Mouse (Mus musculus): Measurements from ENCODE around the gene Rasl10a. TPM values are rescaled to one million over a fixed set of nuclear protein-coding genes. Genes with fewer than 3 reads are reported as not detected.
A peak's percentile ranks its signal among the peaks of the same experiment; 100 is the strongest.

Rasl10a gene
- polyA plus RNA-seq, 1 experiment = 1.4 TPM

DNA sequence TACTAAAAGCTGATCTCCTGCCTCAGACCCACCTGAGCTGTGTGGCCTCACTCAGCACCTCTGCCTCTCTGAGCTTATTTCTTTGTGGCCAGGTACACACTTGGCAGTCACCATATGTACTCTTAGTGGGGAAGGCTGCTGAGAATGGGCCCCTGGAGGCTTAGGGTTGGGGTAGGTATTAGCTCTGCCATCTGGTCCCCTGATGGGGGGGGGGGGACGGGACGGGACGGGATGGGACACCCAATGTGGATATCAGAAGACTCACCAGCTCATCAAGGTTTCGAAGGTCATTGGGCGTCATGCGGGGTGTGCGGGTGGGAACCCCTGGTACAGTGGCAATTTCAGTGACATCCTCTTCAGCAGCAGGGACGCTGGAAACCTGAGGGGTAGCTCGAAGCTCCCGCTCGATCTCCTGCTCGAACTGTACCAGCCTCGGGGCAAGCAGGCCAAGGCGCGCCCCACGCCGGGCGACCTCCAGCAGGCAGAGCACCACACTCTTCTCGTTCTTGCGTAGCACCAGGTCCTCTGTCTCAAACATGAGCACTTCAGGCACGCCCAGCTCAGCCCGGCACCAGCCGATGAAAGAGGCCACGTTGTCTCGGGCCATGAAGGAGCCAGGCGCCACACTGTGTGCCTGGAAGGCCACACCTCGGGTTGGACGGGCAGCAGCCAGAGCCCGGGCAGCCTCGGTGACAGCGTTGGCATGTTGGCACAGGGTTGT is 5.8 kb downstream of the Rasl10a start:
- Histone ChIP-seq H3K79me2 (ENCODE audit: control insufficient read depth, insufficient read depth) (peaks cover 11% of the 10 kb centered on the region), H3K4me2 (ENCODE audit: low read depth) (peak overlapping the region; percentile 97), H3ac (ENCODE audit: control insufficient read depth, insufficient read length) (peak overlapping the region; percentile 79), H3K27me3 (ENCODE audit: control insufficient read depth, insufficient read depth, insufficient read length) (no peaks in the 10 kb centered on the region), H3K36me3 (ENCODE audit: control insufficient read depth, insufficient read depth) (peaks cover 6% of the 10 kb centered on the region), H3K4me3 (peak overlapping the region; percentile 79)
- TF ChIP-seq SRF (IDR thresholded peaks at IDR 0.05; ENCODE audit: control insufficient read depth, insufficient read length, low read depth) = no peak
- TF ChIP-seq POLR2A (IDR thresholded peaks at IDR 0.05; ENCODE audit: insufficient read length, low read depth) = peak; percentile 11
- no peak for TF ChIP-seq CEBPB (IDR thresholded peaks at IDR 0.05; ENCODE audit: insufficient read depth, poor library complexity, severe bottlenecking)

GRCm38 (mm10) chr11:5064282-5065055 is 6.5 kb downstream of the Rasl10a start:
- Histone ChIP-seq H3ac (ENCODE audit: control insufficient read depth, insufficient read length) (peak overlapping the region; percentile 79), H3K27me3 (ENCODE audit: control insufficient read depth, insufficient read depth, insufficient read length) (no peaks in the 10 kb centered on the region), H3K36me3 (ENCODE audit: control insufficient read depth, insufficient read depth) (peaks cover 14% of the 10 kb centered on the region), H3K4me2 (ENCODE audit: low read depth) (peak overlapping the region; percentile 97), H3K4me3 (peak overlapping the region; percentile 79), H3K79me2 (ENCODE audit: control insufficient read depth, insufficient read depth) (peaks cover 11% of the 10 kb centered on the region)
- no peak for TF ChIP-seq CEBPB (IDR thresholded peaks at IDR 0.05; ENCODE audit: insufficient read depth, poor library complexity, severe bottlenecking)
- TF ChIP-seq POLR2A (IDR thresholded peaks at IDR 0.05; ENCODE audit: insufficient read length, low read depth) = no peak
- no peak for TF ChIP-seq MYOD1 (IDR thresholded peaks at IDR 0.05; ENCODE audit: control insufficient read depth in 1 of 3, insufficient read length in 2 of 3, low read depth in 2 of 3)
- TF ChIP-seq TCF12 (IDR thresholded peaks at IDR 0.05; ENCODE audit: insufficient read depth, poor library complexity, severe bottlenecking) = no peak
- TF ChIP-seq MAX (IDR thresholded peaks at IDR 0.05; ENCODE audit: low read depth) = no peak
- TF ChIP-seq TCF3 (IDR thresholded peaks at IDR 0.05; ENCODE audit: insufficient read length, low read depth) = no peak
- no peak for TF ChIP-seq POLR2AphosphoS2 (IDR thresholded peaks at IDR 0.05; ENCODE audit: insufficient read length, low read depth)

- Histone ChIP-seq H3K27me3 (ENCODE audit: control insufficient read depth, insufficient read depth, insufficient read length) (no peaks in the 10 kb centered on the region), H3K79me2 (ENCODE audit: control insufficient read depth, insufficient read depth) (peaks cover 11% of the 10 kb centered on the region), H3K4me3 (peak within 1 kb of the TSS; percentile 79), H3K4me2 (ENCODE audit: low read depth) (peak within 1 kb of the TSS; percentile 100), H3K36me3 (ENCODE audit: control insufficient read depth, insufficient read depth) (peaks cover 15% of the 10 kb centered on the region), H3ac (ENCODE audit: control insufficient read depth, insufficient read length) (peak within 1 kb of the TSS; percentile 79)
- TF ChIP-seq POLR2A (IDR thresholded peaks at IDR 0.05; ENCODE audit: insufficient read length, low read depth) (peak; percentile 84), POLR2AphosphoS2 (IDR thresholded peaks at IDR 0.05; ENCODE audit: insufficient read length, low read depth) (peak; percentile 66), USF1 (IDR thresholded peaks at IDR 0.05; ENCODE audit: low read depth) (no peak)
These were observed 7.3 kb downstream of the Rasl10a start, which contains the start of gene Gas2l1 for GRCm38 (mm10) chr11:5065056-5065821. TSS of gene Gas2l1 (minus strand) at chr11:5065327.

DNA sequence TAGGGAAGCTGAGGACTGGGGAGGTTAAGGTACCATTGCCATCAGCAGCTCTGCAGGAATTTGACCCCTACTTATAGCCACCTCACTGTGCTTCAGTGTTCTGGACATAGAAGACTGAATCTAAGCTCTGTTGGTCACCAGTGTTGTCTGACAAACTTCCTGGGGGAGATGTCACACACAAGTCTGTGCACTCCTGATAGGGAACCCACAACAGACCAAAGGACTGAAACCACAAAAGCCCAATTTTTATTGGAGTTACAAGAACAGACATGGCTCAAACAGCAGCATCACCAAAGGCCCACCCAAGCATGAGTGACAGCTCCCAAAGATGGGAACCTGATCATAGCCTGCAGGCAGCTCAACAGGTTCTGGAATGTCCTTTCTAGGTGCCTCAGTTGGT is 9.1 kb downstream of the Rasl10a start:
- Histone ChIP-seq H3K27me3 (ENCODE audit: control insufficient read depth, insufficient read depth, insufficient read length) (no peaks in the 10 kb centered on the region), H3K79me2 (ENCODE audit: control insufficient read depth, insufficient read depth) (peaks cover 11% of the 10 kb centered on the region), H3K36me3 (ENCODE audit: control insufficient read depth, insufficient read depth) (peaks cover 31% of the 10 kb centered on the region), H3ac (ENCODE audit: control insufficient read depth, insufficient read length) (no peak overlapping the region), H3K4me2 (ENCODE audit: low read depth) (no peak overlapping the region), H3K4me3 (no peak overlapping the region)
- TF ChIP-seq USF1 (IDR thresholded peaks at IDR 0.05; ENCODE audit: low read depth) = no peak
- TF ChIP-seq MYOD1 (IDR thresholded peaks at IDR 0.05; ENCODE audit: control insufficient read depth in 1 of 3, insufficient read length in 2 of 3, low read depth in 2 of 3) = no peak
- TF ChIP-seq POLR2A (IDR thresholded peaks at IDR 0.05; ENCODE audit: insufficient read length, low read depth) = no peak
- no peak for TF ChIP-seq E2F4 (IDR thresholded peaks at IDR 0.05; ENCODE audit: insufficient read depth)
- TF ChIP-seq MYOG (IDR thresholded peaks at IDR 0.05; ENCODE audit: control insufficient read depth in 1 of 3, insufficient read depth in 1 of 3, insufficient read length in 2 of 3, low read depth in 2 of 3) = no peak
- TF ChIP-seq POLR2AphosphoS2 (IDR thresholded peaks at IDR 0.05; ENCODE audit: insufficient read length, low read depth) = no peak
- no peak for TF ChIP-seq CEBPB (IDR thresholded peaks at IDR 0.05; ENCODE audit: insufficient read depth, poor library complexity, severe bottlenecking)
- TF ChIP-seq SRF (IDR thresholded peaks at IDR 0.05; ENCODE audit: control insufficient read depth, insufficient read length, low read depth) = no peak

Data from myocyte (in vitro differentiated cells).